30 mouse cellular contexts compared by ENCODE assay signal in genomic region chr5:62618286-62618685, GRCm38 (mm10).
"Had no signal": no experiment of that assay in that cellular context is flagged by ENCODE, and none has a peak within 500 bp of the region (broad histone marks: within the 10 kb centered on the region; RNA-seq: fewer than 3 reads in every experiment).

No protein-coding gene starts in this region.

- DNase-seq: left cerebral cortex, postnatal 4 days; liver; liver, embryonic 13.5 days; liver, postnatal 0 days; lung, adult 18-20 months; lung, adult 2 months; lung, embryonic 14.5 days; lung, postnatal 10 days; lung, postnatal 14 days; lung, postnatal 36 days; lung, postnatal 4 days had no signal

- H3K36me3 ChIP-seq: limb, embryonic 10.5 days; limb, embryonic 12.5 days; limb, embryonic 13.5 days; limb, embryonic 15.5 days; liver, embryonic 12.5 days; liver, embryonic 13.5 days; liver, embryonic 15.5 days; lung, embryonic 15.5 days; midbrain, embryonic 12.5 days; midbrain, embryonic 13.5 days; midbrain, embryonic 15.5 days; neural tube, embryonic 12.5 days had no signal

- H3K27me3 ChIP-seq: limb, embryonic 12.5 days; limb, embryonic 13.5 days; limb, embryonic 15.5 days; liver, embryonic 12.5 days; liver, embryonic 13.5 days; liver, embryonic 15.5 days; megakaryocyte, embryonic 14.5 days; midbrain, embryonic 12.5 days; midbrain, embryonic 13.5 days; midbrain, embryonic 15.5 days; neural tube, embryonic 12.5 days had no signal

- H3K27ac ChIP-seq: limb, embryonic 10.5 days; limb, embryonic 12.5 days; limb, embryonic 13.5 days; limb, embryonic 15.5 days; liver, embryonic 12.5 days; liver, embryonic 13.5 days; liver, embryonic 14.5 days; liver, embryonic 15.5 days; lung, embryonic 15.5 days; macrophage; midbrain, embryonic 12.5 days; midbrain, embryonic 13.5 days; midbrain, embryonic 15.5 days; neural tube, embryonic 12.5 days had no signal

- H3K4me1 ChIP-seq: limb, embryonic 10.5 days; limb, embryonic 12.5 days; limb, embryonic 13.5 days; limb, embryonic 15.5 days; liver, embryonic 12.5 days; liver, embryonic 13.5 days; liver, embryonic 15.5 days; lung, embryonic 15.5 days; midbrain, embryonic 12.5 days; midbrain, embryonic 13.5 days; midbrain, embryonic 15.5 days; neural tube, embryonic 12.5 days had no signal

- ATAC-seq: liver, embryonic 12.5 days; liver, postnatal 0 days; lung, postnatal 0 days; midbrain, embryonic 13.5 days; midbrain, embryonic 15.5 days; midbrain, embryonic 16.5 days had no signal

- H3K9me3 ChIP-seq: limb, embryonic 10.5 days; limb, embryonic 12.5 days; limb, embryonic 13.5 days; limb, embryonic 15.5 days; liver, embryonic 12.5 days; liver, embryonic 13.5 days; liver, embryonic 15.5 days; lung, embryonic 15.5 days; megakaryocyte, embryonic 14.5 days; midbrain, embryonic 12.5 days; midbrain, embryonic 13.5 days; midbrain, embryonic 15.5 days; neural tube, embryonic 12.5 days had no signal

- H3K4me3 ChIP-seq: limb, embryonic 10.5 days; limb, embryonic 12.5 days; limb, embryonic 13.5 days; limb, embryonic 15.5 days; liver, embryonic 12.5 days; liver, embryonic 13.5 days; liver, embryonic 15.5 days; lung, embryonic 15.5 days; megakaryocyte, embryonic 14.5 days; midbrain, embryonic 12.5 days; midbrain, embryonic 13.5 days; midbrain, embryonic 15.5 days; myocyte; neural tube, embryonic 12.5 days had no signal

- H3K4me2 ChIP-seq: limb, embryonic 12.5 days; limb, embryonic 13.5 days; limb, embryonic 15.5 days; liver, embryonic 11.5 days; liver, embryonic 12.5 days; liver, embryonic 13.5 days; liver, embryonic 15.5 days; lung, embryonic 14.5 days; lung, embryonic 15.5 days; midbrain, embryonic 11.5 days; midbrain, embryonic 12.5 days; midbrain, embryonic 13.5 days; midbrain, embryonic 15.5 days; neural tube, embryonic 12.5 days had no signal

- H3K9ac ChIP-seq: limb, embryonic 12.5 days; limb, embryonic 13.5 days; limb, embryonic 15.5 days; liver, embryonic 12.5 days; liver, embryonic 13.5 days; liver, embryonic 14.5 days; liver, embryonic 15.5 days; liver, postnatal 0 days; lung, embryonic 14.5 days; lung, embryonic 15.5 days; midbrain, embryonic 12.5 days; midbrain, embryonic 13.5 days; midbrain, embryonic 15.5 days; neural tube, embryonic 12.5 days had no signal
